Mouse (Mus musculus): ENCODE data around the gene Eipr1.
A peak's percentile ranks its signal among the peaks of the same experiment; 100 is the strongest.

Gene Eipr1

GRCm38 (mm10) chr12:28829502-28829901, 77.9 kb downstream of the Eipr1 start:
- no peak for DNase-seq

- no peak for DNase-seq
These were observed 78.9 kb downstream of the Eipr1 start for GRCm38 (mm10) chr12:28830471-28830870.

- DNase-seq = peak; percentile 59 to 64
These were observed 79.6 kb downstream of the Eipr1 start for GRCm38 (mm10) chr12:28831066-28831733.

GRCm38 (mm10) chr12:28834266-28834665, 82.7 kb downstream of the Eipr1 start:
- DNase-seq = no peak

GRCm38 (mm10) chr12:28835683-28836082, 84.1 kb downstream of the Eipr1 start:
- no peak for DNase-seq

- no peak for DNase-seq
These were observed 86.7 kb downstream of the Eipr1 start for GRCm38 (mm10) chr12:28838268-28838667.

- DNase-seq = no peak
These were observed 87.4 kb downstream of the Eipr1 start for GRCm38 (mm10) chr12:28838971-28839370.

- DNase-seq = no peak
These were observed 89.6 kb downstream of the Eipr1 start for GRCm38 (mm10) chr12:28841179-28841698.

- DNase-seq = no peak
These were observed 94.2 kb downstream of the Eipr1 start for GRCm38 (mm10) chr12:28845811-28846210.

- no peak for DNase-seq
These were observed 95.8 kb downstream of the Eipr1 start for GRCm38 (mm10) chr12:28847401-28847800.

GRCm38 (mm10) chr12:28848726-28849612, 97.4 kb downstream of the Eipr1 start:
- DNase-seq = peak; percentile 44 to 50

GRCm38 (mm10) chr12:28859495-28860263, 108.1 kb downstream of the Eipr1 start:
- no peak for DNase-seq

GRCm38 (mm10) chr12:28860264-28860560, 108.6 kb downstream of the Eipr1 start:
- DNase-seq = peak; percentile 47 to 52

- no peak for DNase-seq
These were observed 111.7 kb downstream of the Eipr1 start for GRCm38 (mm10) chr12:28863260-28863659.

- no peak for DNase-seq
These were observed 114.5 kb downstream of the Eipr1 start for GRCm38 (mm10) chr12:28866121-28866520.

- peak; percentile 48 to 62 for DNase-seq
These were observed 117.2 kb downstream of the Eipr1 start for GRCm38 (mm10) chr12:28868794-28869193.

GRCm38 (mm10) chr12:28872271-28872670, 120.7 kb downstream of the Eipr1 start:
- no peak for DNase-seq

GRCm38 (mm10) chr12:28874781-28875251, 123.2 kb downstream of the Eipr1 start:
- no peak for DNase-seq

- DNase-seq = no peak
These were observed 123.9 kb downstream of the Eipr1 start for GRCm38 (mm10) chr12:28875471-28875870.

- no peak for DNase-seq
These were observed 128.9 kb downstream of the Eipr1 start for GRCm38 (mm10) chr12:28880471-28880870.

- DNase-seq = no peak
These were observed 136.1 kb downstream of the Eipr1 start for GRCm38 (mm10) chr12:28887712-28888111.

- peak in 1 of 2 experiments; percentile 7 for DNase-seq
These were observed 137.6 kb downstream of the Eipr1 start for GRCm38 (mm10) chr12:28889068-28889674.

- DNase-seq = no peak
These were observed 139.9 kb downstream of the Eipr1 start for GRCm38 (mm10) chr12:28891523-28891922.

All from cerebellum, postnatal 14 days (tissue).